Mouse (Mus musculus) lung, postnatal 0 days (tissue): Measurements from ENCODE around the gene Phospho1.

Experiments used
- CTCF ChIP-seq: IDR thresholded peaks from 2 replicates; pipeline ENCODE4 v1.5.1; 2016; ENCODE audit warnings: antibody characterized with exemption, mild to moderate bottlenecking
- EP300 ChIP-seq: IDR thresholded peaks from 2 replicates; pipeline ENCODE4 v1.6.1; 2016; ENCODE audit warnings: antibody characterized with exemption, mild to moderate bottlenecking, control low read depth

DNA sequence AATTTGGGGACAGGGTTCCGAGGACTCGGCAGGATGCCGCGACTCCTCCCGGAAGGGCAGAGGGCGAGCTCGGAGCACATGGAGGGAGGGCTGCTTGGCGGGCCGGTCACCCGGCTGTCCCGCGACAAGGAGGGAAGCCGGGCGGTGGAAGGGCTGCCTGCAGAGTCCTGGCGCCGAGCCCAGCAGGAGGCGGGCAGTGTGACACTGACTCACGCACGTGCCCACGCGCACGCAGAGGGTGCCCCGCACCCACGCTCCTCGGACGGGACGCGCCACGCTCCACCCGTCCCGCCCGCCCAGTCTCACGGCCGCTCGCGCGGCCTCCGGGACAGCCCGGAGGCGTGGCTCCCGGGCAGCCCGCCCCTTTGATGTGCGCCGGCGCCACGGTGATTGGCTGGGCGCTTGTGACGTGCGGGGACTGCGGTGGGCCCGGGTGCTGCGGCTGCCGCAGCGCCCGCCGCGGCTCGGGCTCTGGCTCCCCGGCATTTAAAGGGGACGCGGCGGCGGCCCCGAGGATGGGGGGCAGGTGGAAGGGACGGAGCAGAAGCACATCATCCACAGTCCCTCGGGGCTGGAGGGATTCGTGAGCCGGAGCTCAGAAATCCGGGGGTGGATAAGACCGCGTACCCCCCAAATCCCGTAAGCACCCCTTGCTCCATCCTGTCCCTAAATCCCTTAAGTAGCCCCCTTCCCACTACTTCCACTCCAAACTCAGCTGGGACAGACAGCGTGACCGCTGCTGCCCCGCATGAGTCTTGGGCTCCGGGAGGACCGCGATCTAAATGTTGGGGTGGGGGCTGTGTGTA, at the start of gene Phospho1:
- no peak for TF ChIP-seq EP300
- TF ChIP-seq CTCF = no peak
